Mouse (Mus musculus): ENCODE measurements around the gene Arid1b.

GRCm38 (mm10) chr17:5125084-5125855 lies 131.1 kb downstream of the Arid1b start:
- no peak for TF ChIP-seq CTCF (IDR thresholded peaks at IDR 0.05)
- no peak for TF ChIP-seq POLR2A (IDR thresholded peaks at IDR 0.05; ENCODE audit: insufficient read depth, low read depth, low read length)

Data from heart, adult 2 months (tissue).